ENCODE assay signal across 13 mouse cellular contexts in the genomic region with DNA sequence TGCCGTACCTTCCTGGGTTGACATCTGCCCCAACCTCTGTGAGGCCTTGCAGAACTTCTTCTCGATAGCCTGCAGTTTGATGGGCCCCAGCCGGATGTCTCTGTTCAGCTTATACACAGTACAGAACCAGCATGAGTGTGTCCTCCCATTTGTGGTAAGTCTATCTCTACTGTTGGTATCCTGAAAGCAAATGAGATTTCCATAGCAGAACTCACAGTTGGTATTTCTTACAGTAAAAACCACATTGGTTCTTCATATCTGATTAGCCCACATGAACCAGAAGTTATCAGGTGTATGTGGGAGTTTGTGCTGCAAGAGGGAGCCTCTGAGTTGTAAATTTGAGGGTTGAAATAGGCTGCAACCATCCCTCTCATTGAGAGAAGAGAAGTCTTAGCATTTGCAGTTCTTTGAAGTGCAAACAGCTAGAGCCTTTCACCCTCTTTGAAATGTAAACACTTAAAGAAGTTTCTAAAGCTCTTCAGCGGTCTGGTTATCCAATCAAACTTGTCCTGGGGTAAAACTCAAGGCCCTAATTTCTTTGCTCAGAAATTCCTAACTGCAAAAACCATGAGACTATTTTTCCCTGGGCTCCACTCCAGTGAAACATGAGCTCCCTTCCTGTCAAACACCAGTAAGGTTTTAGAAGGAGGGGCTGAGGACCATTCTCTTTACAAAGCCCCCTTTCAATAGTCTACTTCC. TPM values are rescaled to one million over a fixed set of nuclear protein-coding genes. Genes with fewer than 3 reads are reported as not detected.
A peak's percentile ranks its signal among the peaks of the same experiment; 100 is the strongest.
DNase-seq lines count a peak whose midpoint lies in the region; ATAC-seq lines count a peak whose summit lies in the region.
"Had no signal": no experiment of that assay in that cellular context is flagged by ENCODE, and none has a peak within 500 bp of the region (broad histone marks: within the 10 kb centered on the region; RNA-seq: fewer than 3 reads in every experiment).

No protein-coding gene starts in this region.

- H3K4me2 ChIP-seq in kidney, embryonic 16.5 days (replicated peaks; ENCODE audit: low read depth, low read length), result no peak overlapping the region
- H3K4me2 ChIP-seq in embryonic facial prominence, embryonic 15.5 days (replicated peaks), result no peak overlapping the region
- H3K4me2 ChIP-seq: liver, embryonic 12.5 days had no signal

- H3K9ac ChIP-seq in kidney, embryonic 16.5 days (replicated peaks; ENCODE audit: low read length), result no peak overlapping the region
- H3K9ac ChIP-seq in embryonic facial prominence, embryonic 15.5 days, result no peak overlapping the region
- H3K9ac ChIP-seq: liver, embryonic 12.5 days had no signal

- H3K27ac ChIP-seq in kidney, embryonic 16.5 days (ENCODE audit: low read length), result 0 out of 2 replicates have a peak overlapping the region, but pooled peaks have one; percentile 0
- peak overlapping the region; percentile 6; the same call in 1 of the 2 replicates for H3K27ac ChIP-seq in embryonic facial prominence, embryonic 15.5 days (replicated peaks)
- H3K27ac ChIP-seq: liver, embryonic 12.5 days had no signal

- H3K27me3 ChIP-seq in kidney, embryonic 16.5 days (ENCODE audit: insufficient read depth, low read length), result no peaks in the 10 kb centered on the region
- no peaks in the 10 kb centered on the region for H3K27me3 ChIP-seq in embryonic facial prominence, embryonic 15.5 days
- H3K27me3 ChIP-seq: liver, embryonic 12.5 days had no signal

- 39% methylated on average over 4 of the region's 4 CpGs for WGBS in kidney, embryonic 16.5 days
- 50% methylated on average over 4 of the region's 4 CpGs for WGBS in embryonic facial prominence, embryonic 15.5 days

- H3K36me3 ChIP-seq in kidney, embryonic 16.5 days (ENCODE audit: insufficient read depth, low read length), result no peaks in the 10 kb centered on the region
- no peaks in the 10 kb centered on the region for H3K36me3 ChIP-seq in embryonic facial prominence, embryonic 15.5 days
- H3K36me3 ChIP-seq: liver, embryonic 12.5 days had no signal

- DNase-seq in kidney, adult 8-10 months, result no peak
- peak; percentile 38 for DNase-seq in NIH3T3 (ENCODE audit: low read depth)
- peak; percentile 77 for DNase-seq in lung, postnatal 36 days
- DNase-seq in yolk sac, embryonic 10.5 days (ENCODE audit: low spot score), result no peak
- no peak for DNase-seq in right cerebral cortex, postnatal 25 days
- no peak for DNase-seq in frontal cortex, adult 2 months (ENCODE audit: extremely low spot score in 1 of 2, low spot score in 1 of 2)
- DNase-seq: adrenal gland, postnatal 10 days; cerebellum, adult 9-10 months had no signal

- no peaks in the 10 kb centered on the region for H3K4me1 ChIP-seq in kidney, embryonic 16.5 days (ENCODE audit: insufficient read depth, low read length)
- H3K4me1 ChIP-seq in embryonic facial prominence, embryonic 15.5 days, result no peaks in the 10 kb centered on the region
- H3K4me1 ChIP-seq: liver, embryonic 12.5 days had no signal

- ATAC-seq in kidney, embryonic 16.5 days (ENCODE audit: low FRiP score, low TSS enrichment), result no peak
- ATAC-seq in embryonic facial prominence, embryonic 15.5 days (ENCODE audit: insufficient number of reproducible peaks, low FRiP score, low TSS enrichment, low read depth), result 0 out of 2 replicates have a peak, but pooled peaks have one; percentile 51
- ATAC-seq: liver, embryonic 12.5 days; midbrain, embryonic 16.5 days had no signal

- no peaks in the 10 kb centered on the region for H3K9me3 ChIP-seq in kidney, embryonic 16.5 days (ENCODE audit: low read length)
- no peaks in the 10 kb centered on the region for H3K9me3 ChIP-seq in embryonic facial prominence, embryonic 15.5 days (replicated peaks)
- H3K9me3 ChIP-seq: liver, embryonic 12.5 days had no signal

- no peak overlapping the region for H3K4me3 ChIP-seq in kidney, embryonic 16.5 days (ENCODE audit: low read length)
- H3K4me3 ChIP-seq in embryonic facial prominence, embryonic 15.5 days (replicated peaks), result no peak overlapping the region
- H3K4me3 ChIP-seq: liver, embryonic 12.5 days had no signal

RNA-seq across cellular contexts. Expression of a gene that starts 10.0 kb away (rescaled TPM):
- 0.29 and 0.69 TPM in 2 replicates for polyA plus RNA-seq in kidney, embryonic 16.5 days (2015; fragmentation: Nextera tagmentation; extraction: Ambion mirVana)
- 0.25 and 0.27 TPM in 2 replicates for polyA plus RNA-seq in embryonic facial prominence, embryonic 15.5 days (2015; fragmentation: Nextera tagmentation; extraction: Ambion mirVana)
- 0.12 TPM in 1 of 2 replicates, not detected in the other for polyA plus RNA-seq in frontal cortex, adult 2 months (2012; rRNA removed)
- polyA plus RNA-seq: midbrain, embryonic 16.5 days had no signal

RNA-seq across cellular contexts. Expression of a gene that starts 17.1 kb away (rescaled TPM):
- polyA plus RNA-seq in kidney, embryonic 16.5 days (2015; fragmentation: Nextera tagmentation; extraction: Ambion mirVana), result 1.1 and 1.6 TPM in 2 replicates
- 2.3 TPM in 2 replicates for polyA plus RNA-seq in embryonic facial prominence, embryonic 15.5 days (2015; fragmentation: Nextera tagmentation; extraction: Ambion mirVana)
- 24.6 and 27.5 TPM in 2 replicates for polyA plus RNA-seq in frontal cortex, adult 2 months (2012; rRNA removed)
- polyA plus RNA-seq: heart, postnatal 0 days had no signal

Comparison
In these comparisons a context has a peak if more than half of its experiments do, and no peak if none do; other contexts are left out.
1. DNase-seq: peak in NIH3T3 (single experiment) and lung, postnatal 36 days (single experiment); none in kidney, adult 8-10 months (0 of 2), yolk sac, embryonic 10.5 days (single experiment), right cerebral cortex, postnatal 25 days (single experiment) and frontal cortex, adult 2 months (0 of 2).